Comparison of ENCODE assay signal across 9 mouse cellular contexts in the genomic region with DNA sequence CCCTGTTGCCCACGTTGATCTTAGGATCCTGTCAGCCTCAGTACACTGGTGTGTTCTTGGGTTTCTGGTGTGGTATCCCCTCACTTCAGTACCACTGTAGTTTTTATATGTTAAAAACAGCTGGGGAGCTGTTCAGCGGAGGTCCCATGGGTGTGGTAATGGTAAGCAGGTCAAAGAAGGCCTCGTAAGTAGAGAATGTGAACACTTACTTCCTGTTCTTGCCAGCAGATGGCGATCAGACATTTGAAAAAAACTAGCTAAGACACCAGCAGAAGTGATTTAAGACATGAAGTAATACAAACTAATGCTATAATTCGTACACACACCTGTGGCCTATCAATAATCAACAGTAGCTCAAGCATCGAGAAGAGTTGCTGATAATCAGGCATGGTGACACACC. TPM values are rescaled to one million over a fixed set of nuclear protein-coding genes. Genes with fewer than 3 reads are reported as not detected.
A peak's percentile ranks its signal among the peaks of the same experiment; 100 is the strongest.
DNase-seq lines count a peak whose midpoint lies in the region; ATAC-seq and TF ChIP-seq lines count a peak whose summit lies in the region.
"Had no signal": no experiment of that assay in that cellular context is flagged by ENCODE, and none has a peak within 500 bp of the region (broad histone marks: within the 10 kb centered on the region; RNA-seq: fewer than 3 reads in every experiment).

No protein-coding gene starts in this region.

- H3K36me3 ChIP-seq in liver, embryonic 13.5 days = no peaks in the 10 kb centered on the region

- H3K4me2 ChIP-seq in liver, embryonic 13.5 days = no peak overlapping the region

- no peak overlapping the region for H3K27ac ChIP-seq in cortical plate, adult 2 months (ENCODE audit: insufficient read depth, low read length)
- H3K27ac ChIP-seq in liver, embryonic 13.5 days = no peak overlapping the region

- no peaks in the 10 kb centered on the region for H3K4me1 ChIP-seq in cortical plate, adult 2 months (ENCODE audit: control insufficient read depth, insufficient read depth, low read length)
- no peaks in the 10 kb centered on the region for H3K4me1 ChIP-seq in liver, embryonic 13.5 days (replicated peaks)

- no peaks in the 10 kb centered on the region for H3K9me3 ChIP-seq in liver, embryonic 13.5 days (replicated peaks)

- 15% methylated on average over 6 of the region's 6 CpGs for WGBS in liver, embryonic 13.5 days (ENCODE audit: insufficient replicate concordance)

- DNase-seq in cerebellum, adult 18-20 months = peak; percentile 28 to 44
- no peak for DNase-seq in cerebellum, adult 11-12 months
- DNase-seq in urinary bladder, adult 18-20 months (ENCODE audit: low spot score in 2 of 2) = peak; percentile 14 to 18
- no peak for DNase-seq in urinary bladder, adult 2 months (ENCODE audit: low spot score)
- peak; percentile 89 for DNase-seq in induced T-regulatory cell, adult 2 months (ENCODE audit: low read depth)
- DNase-seq in liver, embryonic 13.5 days = peak; percentile 14
- DNase-seq in right cerebral cortex, postnatal 25 days = peak; percentile 28

- H3K9ac ChIP-seq in liver, embryonic 13.5 days = no peak overlapping the region

- H3K27me3 ChIP-seq in liver, embryonic 13.5 days = no peaks in the 10 kb centered on the region

- no peak for TF ChIP-seq POLR2A in cortical plate, adult 2 months (IDR thresholded peaks at IDR 0.05; ENCODE audit: extremely low read depth, insufficient read depth, low read length)

- no peak for ATAC-seq in liver, embryonic 13.5 days (ENCODE audit: low read depth)

- no peak overlapping the region for H3K4me3 ChIP-seq in cortical plate, adult 2 months (ENCODE audit: insufficient read depth, low read length)
- H3K4me3 ChIP-seq in liver, embryonic 13.5 days (replicated peaks) = no peak overlapping the region

- TF ChIP-seq CTCF in cortical plate, adult 2 months (IDR thresholded peaks at IDR 0.05; ENCODE audit: extremely low read depth, insufficient read depth, low read length) = peak; percentile 45

RNA-seq across cellular contexts. Expression of a gene that starts 31.1 kb away (rescaled TPM):
- 25.8 and 26.0 TPM in 2 replicates for polyA plus RNA-seq in urinary bladder, adult 2 months (2012; rRNA removed)
- polyA plus RNA-seq in cortical plate, adult 2 months (2012; rRNA removed) = 12.9 and 13.1 TPM in 2 replicates
- polyA plus RNA-seq in liver, embryonic 13.5 days (2015; fragmentation: Nextera tagmentation; extraction: Ambion mirVana) = 2.1 and 2.3 TPM in 2 replicates

RNA-seq across cellular contexts. Expression of a gene that starts 50.8 kb away (rescaled TPM):
- 24.2 and 24.7 TPM in 2 replicates for polyA plus RNA-seq in urinary bladder, adult 2 months (2012; rRNA removed)
- polyA plus RNA-seq in cortical plate, adult 2 months (2012; rRNA removed) = 2.6 and 3.2 TPM in 2 replicates
- polyA plus RNA-seq in liver, embryonic 13.5 days (2015; fragmentation: Nextera tagmentation; extraction: Ambion mirVana) = 39.0 and 45.7 TPM in 2 replicates

RNA-seq across cellular contexts. Expression of a gene that starts 55.1 kb away (rescaled TPM):
- not detected in 2 replicates for polyA plus RNA-seq in urinary bladder, adult 2 months (2012; rRNA removed)
- polyA plus RNA-seq in cortical plate, adult 2 months (2012; rRNA removed) = not detected in 2 replicates
- not detected in 2 replicates for polyA plus RNA-seq in liver, embryonic 13.5 days (2015; fragmentation: Nextera tagmentation; extraction: Ambion mirVana)
- polyA plus RNA-seq: stomach, embryonic 14.5 days had no signal

Comparison
In these comparisons a context has a peak if more than half of its experiments do, and no peak if none do; other contexts are left out.
1. DNase-seq: peak in cerebellum, adult 18-20 months (2 of 2), urinary bladder, adult 18-20 months (2 of 2), induced T-regulatory cell, adult 2 months (single experiment), liver, embryonic 13.5 days (single experiment) and right cerebral cortex, postnatal 25 days (single experiment); none in cerebellum, adult 11-12 months (single experiment) and urinary bladder, adult 2 months (single experiment).